ENCODE assay signal across 33 mouse cellular contexts in genomic region chr9:45644833-45645388, GRCm38 (mm10).
DNase-seq lines count a peak whose midpoint lies in the region; ATAC-seq and TF ChIP-seq lines count a peak whose summit lies in the region.
"Had no signal": no experiment of that assay in that cellular context is flagged by ENCODE, and none has a peak within 500 bp of the region (broad histone marks: within the 10 kb centered on the region; RNA-seq: fewer than 3 reads in every experiment).

No protein-coding gene starts in this region.

- no peak overlapping the region for H3K4me3 ChIP-seq in forebrain, embryonic 10.5 days
- no peak overlapping the region for H3K4me3 ChIP-seq in forebrain, embryonic 15.5 days
- no peak overlapping the region for H3K4me3 ChIP-seq in layer of hippocampus, adult 2 months
- no peak overlapping the region for H3K4me3 ChIP-seq in midbrain, embryonic 12.5 days
- no peak overlapping the region for H3K4me3 ChIP-seq in midbrain, postnatal 0 days (ENCODE audit: low read depth, low read length)
- H3K4me3 ChIP-seq: hindbrain, embryonic 15.5 days; kidney, embryonic 15.5 days; liver, embryonic 15.5 days; neural tube, embryonic 13.5 days had no signal

- peaks cover 18% of the 10 kb centered on the region for H3K27me3 ChIP-seq in forebrain, embryonic 10.5 days (ENCODE audit: poor library complexity, severe bottlenecking)
- no peaks in the 10 kb centered on the region for H3K27me3 ChIP-seq in forebrain, embryonic 15.5 days
- H3K27me3 ChIP-seq in midbrain, embryonic 12.5 days: peaks cover 30% of the 10 kb centered on the region
- no peaks in the 10 kb centered on the region for H3K27me3 ChIP-seq in midbrain, postnatal 0 days (ENCODE audit: insufficient read depth, low read length)
- H3K27me3 ChIP-seq: hindbrain, embryonic 15.5 days; kidney, embryonic 15.5 days; liver, embryonic 15.5 days; neural tube, embryonic 13.5 days had no signal

- ATAC-seq in forebrain, embryonic 15.5 days (replicated peaks): no peak
- ATAC-seq in midbrain, embryonic 12.5 days (ENCODE audit: low FRiP score, low read depth): no peak
- no peak for ATAC-seq in midbrain, postnatal 0 days (ENCODE audit: low FRiP score)
- ATAC-seq: forebrain, postnatal 0 days; Patski had no signal

- H3K4me1 ChIP-seq in forebrain, embryonic 10.5 days: peaks cover 28% of the 10 kb centered on the region
- peaks cover 10% of the 10 kb centered on the region for H3K4me1 ChIP-seq in forebrain, embryonic 15.5 days
- H3K4me1 ChIP-seq in midbrain, embryonic 12.5 days: peaks cover 20% of the 10 kb centered on the region
- no peaks in the 10 kb centered on the region for H3K4me1 ChIP-seq in midbrain, postnatal 0 days (ENCODE audit: insufficient read depth, low read length)
- H3K4me1 ChIP-seq: kidney, embryonic 15.5 days; liver, embryonic 15.5 days had no signal

- TF ChIP-seq CTCF in layer of hippocampus, adult 2 months (conservative IDR thresholded peaks at IDR 0.05): no peak
- TF ChIP-seq CTCF in midbrain, postnatal 0 days (IDR thresholded peaks at IDR 0.05): no peak

- WGBS in forebrain, embryonic 10.5 days: 72% methylated on average over 6 of the region's 6 CpGs
- 71% methylated on average over 6 of the region's 6 CpGs for WGBS in forebrain, embryonic 15.5 days
- 66% methylated on average over 6 of the region's 6 CpGs for WGBS in midbrain, embryonic 12.5 days
- 66% methylated on average over 6 of the region's 6 CpGs for WGBS in midbrain, postnatal 0 days

- H3K27ac ChIP-seq in forebrain, embryonic 10.5 days: 0 out of 2 replicates have a peak overlapping the region, but pooled peaks have one; percentile 56
- H3K27ac ChIP-seq in forebrain, embryonic 15.5 days (replicated peaks): no peak overlapping the region
- H3K27ac ChIP-seq in layer of hippocampus, adult 2 months: peak overlapping the region; percentile 87
- H3K27ac ChIP-seq in midbrain, embryonic 12.5 days (replicated peaks): peak overlapping the region; percentile 70
- H3K27ac ChIP-seq in midbrain, postnatal 0 days (ENCODE audit: low read depth, low read length): no peak overlapping the region
- H3K27ac ChIP-seq: hindbrain, embryonic 15.5 days; kidney, embryonic 15.5 days; liver, embryonic 15.5 days; stomach, postnatal 0 days had no signal

- DNase-seq in forebrain, embryonic 10.5 days (ENCODE audit: extremely low spot score, low spot score): no peak
- no peak for DNase-seq in layer of hippocampus, adult 2 months (ENCODE audit: low spot score in 2 of 2)
- DNase-seq in layer of hippocampus, postnatal 25 days (ENCODE audit: extremely low spot score in 1 of 2, low spot score in 1 of 2): no peak
- no peak for DNase-seq in midbrain, postnatal 0 days (ENCODE audit: low spot score)
- DNase-seq in gastrocnemius, postnatal 10 days: no peak
- no peak for DNase-seq in MN1 (ENCODE audit: low spot score)
- DNase-seq: adrenal gland, postnatal 10 days; cerebellum, adult 11 months; cerebellum, adult 9-10 months; cerebellum, postnatal 36 days; forebrain, postnatal 0 days; gastrocnemius, postnatal 25 days; heart, adult 18-20 months; heart, postnatal 36 days; kidney, adult 18-20 months; kidney, postnatal 25 days; left cerebral cortex, postnatal 4 days; liver; lung, postnatal 14 days; right cerebral cortex, postnatal 4 days; thymus, adult 18-20 months; thymus, postnatal 36 days had no signal

- no peaks in the 10 kb centered on the region for H3K36me3 ChIP-seq in forebrain, embryonic 10.5 days (replicated peaks)
- H3K36me3 ChIP-seq in forebrain, embryonic 15.5 days: no peaks in the 10 kb centered on the region
- no peaks in the 10 kb centered on the region for H3K36me3 ChIP-seq in midbrain, embryonic 12.5 days
- H3K36me3 ChIP-seq in midbrain, postnatal 0 days (ENCODE audit: insufficient read depth, low read length): no peaks in the 10 kb centered on the region
- H3K36me3 ChIP-seq: G1E; hindbrain, embryonic 15.5 days; kidney, embryonic 15.5 days; liver, embryonic 15.5 days; neural tube, embryonic 13.5 days had no signal

- H3K9ac ChIP-seq in forebrain, embryonic 15.5 days (replicated peaks): no peak overlapping the region
- H3K9ac ChIP-seq in midbrain, embryonic 12.5 days (replicated peaks): no peak overlapping the region
- no peak overlapping the region for H3K9ac ChIP-seq in midbrain, postnatal 0 days (replicated peaks; ENCODE audit: low read length, poor library complexity, severe bottlenecking)
- H3K9ac ChIP-seq: forebrain, postnatal 0 days; hindbrain, embryonic 15.5 days; kidney, embryonic 15.5 days; liver, embryonic 15.5 days; lung, embryonic 14.5 days; neural tube, embryonic 13.5 days had no signal

- no peak overlapping the region for H3K4me2 ChIP-seq in forebrain, embryonic 15.5 days (replicated peaks)
- no peak overlapping the region for H3K4me2 ChIP-seq in midbrain, embryonic 12.5 days (replicated peaks)
- H3K4me2 ChIP-seq in midbrain, postnatal 0 days (ENCODE audit: low read depth, low read length, poor library complexity, severe bottlenecking): no peak overlapping the region
- H3K4me2 ChIP-seq: heart, embryonic 11.5 days; hindbrain, embryonic 15.5 days; kidney, embryonic 15.5 days; liver, embryonic 15.5 days; lung, embryonic 14.5 days; neural tube, embryonic 13.5 days had no signal

- no peaks in the 10 kb centered on the region; the same call in 1 of the 2 replicates for H3K9me3 ChIP-seq in forebrain, embryonic 10.5 days
- H3K9me3 ChIP-seq in forebrain, embryonic 15.5 days: no peaks in the 10 kb centered on the region
- 0 out of 2 replicates have a peak, but pooled peaks cover 6% of the 10 kb centered on the region for H3K9me3 ChIP-seq in midbrain, embryonic 12.5 days
- no peaks in the 10 kb centered on the region for H3K9me3 ChIP-seq in midbrain, postnatal 0 days (ENCODE audit: low read length)
- H3K9me3 ChIP-seq: G1E; hindbrain, embryonic 15.5 days; kidney, embryonic 15.5 days; liver, embryonic 15.5 days; neural tube, embryonic 13.5 days had no signal

Comparison
In these comparisons a context has a peak if more than half of its experiments do, and no peak if none do; other contexts are left out.
1. H3K27ac ChIP-seq: peak in forebrain, embryonic 10.5 days (single experiment), layer of hippocampus, adult 2 months (single experiment) and midbrain, embryonic 12.5 days (single experiment); none in forebrain, embryonic 15.5 days (single experiment) and midbrain, postnatal 0 days (single experiment).